Mouse (Mus musculus) layer of hippocampus, postnatal 10 days (tissue): ENCODE results near the gene Dpp3. TPM values are rescaled to one million over a fixed set of nuclear protein-coding genes. Genes with fewer than 3 reads are reported as not detected.
"Not testable (repeated sequence)": the region's sequence is repeated elsewhere in the genome, so short reads cannot be mapped to it uniquely, and the experiment has no call there.

Experiments
- DNase-seq, 2 experiments: peaks; one replicate each; pipeline ENCODE4 v3.0.0; 2021; ENCODE audit warnings: low spot score in 2 of 2
- total RNA-seq, 2 experiments: library from RNA; stranded (reverse); gene quantifications; 2 replicates each; pipeline ENCODE4 v1.2.3; 2021

The Dpp3 gene
- total RNA-seq, 2 experiments from 2014 or later = 62.0 to 62.7 TPM

DNA sequence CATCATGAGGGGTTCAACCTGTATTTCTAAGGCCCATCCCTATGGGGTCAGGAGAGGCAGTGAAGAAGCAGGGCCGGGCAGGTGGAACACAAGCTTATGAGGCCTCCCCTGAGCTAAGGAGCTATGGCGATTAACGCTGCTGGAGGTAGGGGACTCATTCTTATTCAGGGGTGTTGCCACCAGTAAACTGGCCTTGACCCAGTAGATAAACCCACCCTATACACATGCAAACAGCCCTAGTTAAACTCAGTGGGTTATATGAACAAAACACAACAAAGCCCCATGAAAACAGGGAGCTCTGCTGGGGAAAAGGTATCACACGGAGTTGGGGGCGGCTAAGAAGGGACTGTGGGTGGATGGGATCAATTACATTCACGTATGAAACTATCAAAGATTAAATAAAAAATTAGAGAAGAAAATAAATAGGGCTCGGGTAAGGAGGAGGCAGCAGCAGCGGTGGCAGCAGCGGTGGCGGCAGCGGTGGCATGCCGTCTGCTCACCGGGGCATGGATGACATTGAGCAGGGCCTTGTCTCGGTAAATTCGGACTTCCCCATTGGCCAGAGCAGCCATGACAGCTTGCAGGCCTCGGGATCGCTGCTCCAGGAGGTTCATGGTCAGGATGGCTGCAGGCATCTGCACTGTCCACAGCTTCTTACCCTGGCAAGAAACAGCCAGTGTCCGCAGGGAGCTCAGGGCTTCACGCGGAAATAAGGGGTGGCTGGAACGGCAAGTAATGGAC is 31.1 kb downstream of the Dpp3 start:
- no peak for DNase-seq

- DNase-seq = no peak
Observed at GRCm38 (mm10) chr19:4891798-4892197, 36.3 kb downstream of the Dpp3 start.

DNA sequence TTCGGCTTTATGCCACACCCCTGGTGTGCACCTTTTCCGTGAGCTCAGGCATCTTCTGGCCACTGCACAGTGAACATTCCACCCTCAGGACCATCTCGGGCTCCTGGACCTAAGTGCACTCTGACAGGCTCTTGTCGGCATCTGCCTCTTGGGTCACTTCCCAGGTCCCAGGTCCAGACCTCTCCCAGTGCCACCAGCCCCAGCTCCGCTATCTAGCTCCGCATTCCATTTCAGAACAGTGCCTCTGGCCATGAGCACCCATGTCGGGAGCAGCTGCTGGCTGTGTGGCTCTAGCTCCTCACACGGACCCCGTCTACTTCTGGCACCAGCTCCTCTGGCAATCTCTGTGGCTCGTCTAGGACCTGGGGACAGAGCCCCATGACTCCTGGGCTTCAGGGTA is 38.3 kb downstream of the Dpp3 start:
- no peak for DNase-seq

- DNase-seq = no peak
Observed at GRCm38 (mm10) chr19:4883961-4884360, 44.1 kb downstream of the Dpp3 start.

GRCm38 (mm10) chr19:4879324-4879703 is 48.8 kb downstream of the Dpp3 start:
- DNase-seq = no peak

- DNase-seq = peak; percentile 99
Observed at GRCm38 (mm10) chr19:4878405-4879323, 49.4 kb downstream of the Dpp3 start, which contains the start of gene Zdhhc24. TSS of gene Zdhhc24 (plus strand) at chr19:4878668.

DNA sequence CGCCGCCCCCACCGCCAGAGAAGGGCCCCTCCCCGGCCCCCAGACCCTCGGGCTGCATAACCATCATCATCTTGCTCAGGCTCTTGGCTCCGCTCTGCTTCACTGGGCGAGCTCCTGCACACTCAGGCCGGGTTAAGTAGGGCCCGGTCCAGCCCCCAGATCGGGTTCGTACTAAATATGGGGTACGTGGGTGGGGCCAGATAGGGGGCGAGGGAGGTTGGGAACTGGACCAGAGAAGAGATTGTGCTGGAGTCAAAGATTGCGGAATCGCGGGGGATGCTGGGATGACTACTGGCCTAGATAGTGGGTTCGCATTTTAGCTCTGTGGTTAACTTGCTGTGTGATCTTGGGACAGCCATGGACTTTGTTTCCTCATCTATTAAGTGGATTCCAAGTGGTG is 50.3 kb downstream of the Dpp3 start, which contains the start of gene Actn3:
Actn3 (minus strand) TSS at position 125 of the 400 bp plus-strand sequence.
- DNase-seq = no peak

DNA sequence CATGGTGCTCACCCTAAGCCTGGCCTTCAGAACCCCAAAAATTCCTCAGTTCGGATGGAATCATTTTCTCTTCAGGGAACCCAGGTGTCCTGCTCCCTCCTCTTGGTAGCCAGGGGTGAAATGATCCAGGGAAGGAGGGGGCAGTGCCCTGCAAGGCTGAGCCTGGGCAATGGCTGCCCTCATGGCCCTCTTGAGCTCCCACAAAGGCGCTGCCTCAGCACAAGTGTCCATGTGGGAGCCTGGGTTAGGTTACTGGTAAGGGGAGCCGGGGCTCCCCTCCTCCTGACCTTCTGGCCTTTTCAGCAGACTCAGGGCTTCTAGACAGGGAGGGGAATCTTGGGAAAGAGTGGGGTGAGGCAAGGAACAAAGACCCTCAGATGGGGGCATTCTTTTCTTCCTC is 51.3 kb downstream of the Dpp3 start:
- DNase-seq = no peak

- no peak for DNase-seq
Observed at GRCm38 (mm10) chr19:4876241-4876640, 51.8 kb downstream of the Dpp3 start.

DNA sequence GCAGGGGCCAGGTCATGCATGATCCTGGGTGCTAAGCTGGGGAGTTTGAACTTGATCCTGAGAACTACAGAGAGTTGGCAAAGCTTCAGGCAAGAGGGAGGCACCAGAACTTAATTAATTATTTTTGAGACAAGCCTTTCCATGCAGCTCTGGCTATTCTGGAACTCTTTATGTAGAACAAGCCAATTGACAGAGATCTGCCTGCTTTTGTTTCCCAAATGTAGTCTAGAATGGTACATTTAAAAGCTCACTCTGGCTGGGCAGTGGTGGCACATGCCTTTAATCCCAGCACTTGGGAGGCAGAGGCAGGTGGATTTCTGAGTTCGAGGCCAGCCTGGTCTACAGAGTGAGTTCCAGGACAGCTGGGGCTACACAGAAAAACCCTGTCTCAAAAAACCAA is 53.5 kb downstream of the Dpp3 start:
- not testable (repeated sequence) for DNase-seq

DNA sequence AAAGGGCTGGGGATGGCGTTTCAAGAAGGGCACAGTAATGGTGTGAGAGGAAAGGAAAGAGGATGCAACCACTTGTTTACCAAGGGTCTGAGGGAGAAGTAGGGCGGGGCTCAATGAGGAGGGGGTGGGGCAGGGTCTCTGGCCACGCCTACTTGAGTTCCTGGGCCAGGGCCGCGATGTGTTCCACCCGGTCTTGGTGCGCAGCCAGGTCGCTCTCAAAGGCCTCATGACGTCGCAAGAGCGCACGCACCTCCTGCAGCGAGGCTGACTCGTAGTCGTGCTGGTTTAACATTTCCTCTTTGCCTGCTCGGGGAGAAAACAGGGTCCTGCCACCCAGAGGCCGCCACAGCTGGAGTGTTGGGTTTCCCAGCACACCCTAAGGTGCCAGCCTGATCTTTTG is 62.9 kb downstream of the Dpp3 start:
- DNase-seq = peak in 1 of 2 experiments; percentile 25

DNA sequence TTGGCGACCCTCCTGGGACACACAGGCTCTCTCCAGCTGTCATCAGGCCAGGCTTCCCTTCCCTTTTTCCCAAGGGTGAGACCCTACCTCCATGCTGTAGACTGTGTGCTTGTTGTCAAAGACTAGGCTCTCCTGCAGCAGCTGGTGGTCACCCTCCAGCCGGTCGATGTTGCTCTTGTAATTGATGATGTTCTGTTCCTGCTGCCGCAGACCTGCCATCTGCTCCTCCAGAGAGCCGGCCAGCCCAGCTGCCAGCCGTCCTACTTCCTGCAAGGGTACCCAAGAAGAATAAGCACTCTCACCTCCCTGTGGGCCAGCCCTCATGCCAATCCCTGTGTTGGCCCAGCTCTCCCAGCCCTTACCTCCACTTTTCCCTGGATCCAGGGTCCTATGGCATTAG is 65.0 kb downstream of the Dpp3 start:
- DNase-seq = no peak

DNA sequence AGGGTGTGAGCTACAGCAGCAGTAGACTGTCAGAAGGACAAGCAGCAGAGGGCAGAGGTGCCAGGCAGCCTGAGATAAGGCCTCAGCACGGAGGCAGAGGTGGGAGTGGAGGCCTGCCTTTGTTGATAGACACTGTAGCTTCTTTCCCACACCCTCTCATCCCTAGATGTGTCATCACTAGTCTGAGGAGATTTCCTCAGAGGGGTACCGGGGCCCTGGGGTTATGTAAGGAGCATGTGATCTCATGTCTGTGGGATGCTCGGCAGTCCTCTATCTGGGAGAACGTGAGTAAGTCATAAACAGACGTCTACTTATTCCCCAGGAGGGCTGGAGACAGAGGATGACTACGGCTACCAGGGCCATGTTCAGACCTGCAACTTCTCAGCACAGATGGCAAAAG is 69.0 kb downstream of the Dpp3 start:
- no peak for DNase-seq

Other genes starting within 250 kb of the Dpp3 start
- 1 to 10 TPM; 2.1 to 2.3 TPM for gene Gm960, start 229.6 kb downstream of the Dpp3 start, total RNA-seq
- 100 to 1,000 TPM; 545 to 601 TPM for gene Sptbn2, start 217.1 kb downstream of the Dpp3 start, total RNA-seq
- 10 to 100 TPM; 16.6 to 16.8 TPM for gene Rbm4b, start 171.8 kb downstream of the Dpp3 start, total RNA-seq
- 10 to 100 TPM; 68.7 to 71.1 TPM for gene Rbm4, start 134.4 kb downstream of the Dpp3 start, total RNA-seq
- 10 to 100 TPM; 20.7 to 22.3 TPM for gene Gm21992, start 116.7 kb downstream of the Dpp3 start, total RNA-seq
- 10 to 100 TPM; 41.2 to 49.4 TPM for gene Rbm14, start 116.7 kb downstream of the Dpp3 start, total RNA-seq
- 10 to 100 TPM; 39.4 to 47.5 TPM for gene Ccs, start 89.0 kb downstream of the Dpp3 start, total RNA-seq
- 1 to 10 TPM; 1.9 to 2.6 TPM for gene Ccdc87, start 88.9 kb downstream of the Dpp3 start, total RNA-seq
- 100 to 1,000 TPM in 1 of 2 experiments, 10 to 100 TPM in 1; 95.2 to 102 TPM for gene Ctsf, start 73.2 kb downstream of the Dpp3 start, total RNA-seq
- 1 to 10 TPM; 1.9 to 2.1 TPM for gene Actn3, start 50.4 kb downstream of the Dpp3 start, total RNA-seq
- 10 to 100 TPM; 23.5 to 26.3 TPM for gene Zdhhc24, start 49.6 kb downstream of the Dpp3 start, total RNA-seq
- gene Bbs1, start 21.7 kb downstream of the Dpp3 start, total RNA-seq = 10 to 100 TPM; 31.3 to 34.8 TPM
- 10 to 100 TPM; 18.0 to 18.4 TPM for gene Peli3, start 14.8 kb upstream of the Dpp3 start, total RNA-seq
- gene Mrpl11, start 33.9 kb upstream of the Dpp3 start, total RNA-seq = 10 to 100 TPM; 62.7 to 68.8 TPM
- gene Npas4, start 62.0 kb upstream of the Dpp3 start, total RNA-seq = 1 to 10 TPM; 4.8 to 5.0 TPM
- gene Slc29a2, start 95.6 kb upstream of the Dpp3 start, total RNA-seq = 10 to 100 TPM; 21.0 to 21.9 TPM
- gene B4gat1, start 110.5 kb upstream of the Dpp3 start, total RNA-seq = 100 to 1,000 TPM; 125 to 126 TPM
- 1 to 10 TPM; 3.4 to 6.9 TPM for gene AC124502.3, start 110.6 kb upstream of the Dpp3 start, total RNA-seq
- 10 to 100 TPM in 1 of 2 experiments, 1 to 10 TPM in 1; 8.7 to 11.9 TPM for gene Brms1, start 113.1 kb upstream of the Dpp3 start, total RNA-seq
- gene Rin1, start 122.2 kb upstream of the Dpp3 start, total RNA-seq = 10 to 100 TPM; 26.4 to 26.6 TPM
- 10 to 100 TPM in 1 of 2 experiments, 1 to 10 TPM in 1; 9.9 to 10.2 TPM for gene Cd248, start 139.8 kb upstream of the Dpp3 start, total RNA-seq
- gene Tmem151a, start 157.2 kb upstream of the Dpp3 start, total RNA-seq = 10 to 100 TPM; 96.6 to 98.0 TPM
- 10 to 100 TPM; 24.7 to 29.9 TPM for gene Yif1a, start 160.3 kb upstream of the Dpp3 start, total RNA-seq
- 100 to 1,000 TPM; 743 to 783 TPM for gene Cnih2, start 170.2 kb upstream of the Dpp3 start, total RNA-seq
- gene Rab1b, start 178.8 kb upstream of the Dpp3 start, total RNA-seq = 100 to 1,000 TPM; 163 to 166 TPM
- gene Klc2, start 190.3 kb upstream of the Dpp3 start, total RNA-seq = 100 to 1,000 TPM; 170 to 176 TPM